Mouse (Mus musculus): ENCODE measurements at regions not wholly inside any gene's neighbourhood (a gene's known extent, or its start where the extent isn't known, plus 50 kb on each side); places are given as distances from the start of the nearest gene placed in this dataset.
"Not testable (repeated sequence)": the region's sequence is repeated elsewhere in the genome, so short reads cannot be mapped to it uniquely, and the experiment has no call there.

- 96% methylated on average over 6 of the region's 6 CpGs for WGBS
- Histone ChIP-seq H3K4me3 (replicated peaks; ENCODE audit: extremely low read depth, low read depth, low read length) (no peak overlapping the region), H3K4me1 (ENCODE audit: control insufficient read depth, insufficient read depth, low read length) (no peaks in the 10 kb centered on the region)
- no peak for TF ChIP-seq CTCF (IDR thresholded peaks at IDR 0.05; ENCODE audit: insufficient read depth, low read length)
- TF ChIP-seq POLR2A (IDR thresholded peaks at IDR 0.05; ENCODE audit: borderline replicate concordance, extremely low read depth, low read depth, low read length), result no peak
- DNase-seq, result no peak
These were observed 296.3 kb downstream of the 4933412E24Rik start for GRCm38 (mm10) chr15:59720149-59720548.

GRCm38 (mm10) chr15:59719383-59720128 lies 296.9 kb downstream of the 4933412E24Rik start:
- 79% methylated on average over 6 of the region's 6 CpGs for WGBS
- not testable (repeated sequence) for DNase-seq; H3K4me3 ChIP-seq (replicated peaks; ENCODE audit: extremely low read depth, low read depth, low read length); H3K4me1 ChIP-seq (ENCODE audit: control insufficient read depth, insufficient read depth, low read length)

GRCm38 (mm10) chr15:59716872-59717271 lies 299.5 kb downstream of the 4933412E24Rik start:
- H3K4me1 ChIP-seq (ENCODE audit: control insufficient read depth, insufficient read depth, low read length), result no peaks in the 10 kb centered on the region
- TF ChIP-seq CTCF (IDR thresholded peaks at IDR 0.05; ENCODE audit: insufficient read depth, low read length) (no peak), POLR2A (IDR thresholded peaks at IDR 0.05; ENCODE audit: borderline replicate concordance, extremely low read depth, low read depth, low read length) (no peak)
- no peak overlapping the region for H3K4me3 ChIP-seq (replicated peaks; ENCODE audit: extremely low read depth, low read depth, low read length)
- 45% methylated on average over 6 of the region's 6 CpGs for WGBS
- DNase-seq, result no peak

- WGBS, result 87% methylated on average over 3 of the region's 3 CpGs
- Histone ChIP-seq H3K4me3 (replicated peaks; ENCODE audit: extremely low read depth, low read depth, low read length) (no peak overlapping the region), H3K4me1 (ENCODE audit: control insufficient read depth, insufficient read depth, low read length) (no peaks in the 10 kb centered on the region)
- TF ChIP-seq POLR2A (IDR thresholded peaks at IDR 0.05; ENCODE audit: borderline replicate concordance, extremely low read depth, low read depth, low read length), result no peak
- TF ChIP-seq CTCF (IDR thresholded peaks at IDR 0.05; ENCODE audit: insufficient read depth, low read length), result no peak
- DNase-seq, result no peak
These were observed 300.5 kb downstream of the 4933412E24Rik start for GRCm38 (mm10) chr15:59715951-59716350.

GRCm38 (mm10) chr15:59713965-59714739 lies 302.3 kb downstream of the 4933412E24Rik start:
- TF ChIP-seq CTCF (IDR thresholded peaks at IDR 0.05; ENCODE audit: insufficient read depth, low read length) (no peak), POLR2A (IDR thresholded peaks at IDR 0.05; ENCODE audit: borderline replicate concordance, extremely low read depth, low read depth, low read length) (no peak)
- Histone ChIP-seq H3K4me3 (replicated peaks; ENCODE audit: extremely low read depth, low read depth, low read length) (no peak overlapping the region), H3K4me1 (ENCODE audit: control insufficient read depth, insufficient read depth, low read length) (no peaks in the 10 kb centered on the region)
- 56% methylated on average over 8 of the region's 8 CpGs for WGBS
- DNase-seq, result no peak

- WGBS, result 74% methylated on average over 5 of the region's 5 CpGs
These were observed 304.2 kb downstream of the 4933412E24Rik start for GRCm38 (mm10) chr15:59712077-59712752.

GRCm38 (mm10) chr15:59709925-59710324 lies 306.5 kb downstream of the 4933412E24Rik start:
- Histone ChIP-seq H3K4me1 (ENCODE audit: control insufficient read depth, insufficient read depth, low read length) (no peaks in the 10 kb centered on the region), H3K4me3 (replicated peaks; ENCODE audit: extremely low read depth, low read depth, low read length) (no peak overlapping the region)
- TF ChIP-seq POLR2A (IDR thresholded peaks at IDR 0.05; ENCODE audit: borderline replicate concordance, extremely low read depth, low read depth, low read length) (no peak), CTCF (IDR thresholded peaks at IDR 0.05; ENCODE audit: insufficient read depth, low read length) (no peak)
- 83% methylated on average over 2 of the region's 2 CpGs for WGBS
- DNase-seq, result no peak

More at GRCm38 (mm10) chr15:59712077-59712752, 304.2 kb downstream of the 4933412E24Rik start:
- TF ChIP-seq POLR2A (IDR thresholded peaks at IDR 0.05; ENCODE audit: borderline replicate concordance, extremely low read depth, low read depth, low read length), result no peak
- TF ChIP-seq CTCF (IDR thresholded peaks at IDR 0.05; ENCODE audit: insufficient read depth, low read length), result no peak
- DNase-seq, result no peak
- no peaks in the 10 kb centered on the region for H3K4me1 ChIP-seq (ENCODE audit: control insufficient read depth, insufficient read depth, low read length)
- no peak overlapping the region for H3K4me3 ChIP-seq (replicated peaks; ENCODE audit: extremely low read depth, low read depth, low read length)

GRCm38 (mm10) chr15:59708402-59708801 lies 308.0 kb downstream of the 4933412E24Rik start:
- H3K4me3 ChIP-seq (replicated peaks; ENCODE audit: extremely low read depth, low read depth, low read length), result no peak overlapping the region
- DNase-seq, result no peak
- no peak for TF ChIP-seq CTCF (IDR thresholded peaks at IDR 0.05; ENCODE audit: insufficient read depth, low read length)
- TF ChIP-seq POLR2A (IDR thresholded peaks at IDR 0.05; ENCODE audit: borderline replicate concordance, extremely low read depth, low read depth, low read length), result no peak
- H3K4me1 ChIP-seq (ENCODE audit: control insufficient read depth, insufficient read depth, low read length), result no peaks in the 10 kb centered on the region

- no peak for TF ChIP-seq POLR2A (IDR thresholded peaks at IDR 0.05; ENCODE audit: borderline replicate concordance, extremely low read depth, low read depth, low read length)
- TF ChIP-seq CTCF (IDR thresholded peaks at IDR 0.05; ENCODE audit: insufficient read depth, low read length), result no peak
- Histone ChIP-seq H3K4me1 (ENCODE audit: control insufficient read depth, insufficient read depth, low read length) (no peaks in the 10 kb centered on the region), H3K4me3 (replicated peaks; ENCODE audit: extremely low read depth, low read depth, low read length) (no peak overlapping the region)
- 79% methylated on average over 8 of the region's 8 CpGs for WGBS
- no peak for DNase-seq
These were observed 309.3 kb downstream of the 4933412E24Rik start for GRCm38 (mm10) chr15:59707081-59707480.

Data from lung, adult 2 months (tissue).